Mouse (Mus musculus) liver, adult 2 months (tissue): ENCODE measurements around the gene Sdhb. TPM values are rescaled to one million over a fixed set of nuclear protein-coding genes. Genes with fewer than 3 reads are reported as not detected.

Experiments used
- DNase-seq: peaks from one replicate; pipeline ENCODE4 v3.0.0-alpha.2; 2011; ENCODE audit warnings: low read depth, low spot score; ENCODE audit errors: extremely low read depth
- H3K27ac ChIP-seq: fragments of 200-500 bp; replicated peaks from 2 replicates; pipeline ENCODE4 v1.5.1; 2012; ENCODE audit warnings: low read depth, mild to moderate bottlenecking, control low read depth, inconsistent platforms, low read length; ENCODE audit not compliant: insufficient read depth
- H3K27me3 ChIP-seq: fragments of 200-500 bp; 2 replicates; pipeline ENCODE4 v1.6.1; 2012; ENCODE audit warnings: mild to moderate bottlenecking, moderate library complexity, low read length, inconsistent platforms; ENCODE audit not compliant: control insufficient read depth, insufficient read depth
- H3K36me3 ChIP-seq: fragments of 200-500 bp; 2 replicates; pipeline ENCODE4 v1.6.1; 2012; ENCODE audit warnings: low read length, inconsistent platforms; ENCODE audit not compliant: control insufficient read depth, insufficient read depth
- H3K4me1 ChIP-seq: fragments of 200-500 bp; 2 replicates; pipeline ENCODE4 v1.6.1; 2011; ENCODE audit warnings: low read length; ENCODE audit not compliant: control insufficient read depth, insufficient read depth
- H3K4me3 ChIP-seq: fragments of 200-500 bp; 2 replicates; pipeline ENCODE4 v1.5.1; 2011; ENCODE audit warnings: low read depth, mild to moderate bottlenecking, control low read depth, low read length, moderate library complexity; ENCODE audit not compliant: insufficient read depth
- H3K79me2 ChIP-seq: fragments of 200-500 bp; 2 replicates; pipeline ENCODE4 v1.6.1; 2012; ENCODE audit warnings: inconsistent platforms, mild to moderate bottlenecking, low read length, moderate library complexity; ENCODE audit not compliant: control insufficient read depth, insufficient read depth
- H3K9ac ChIP-seq: fragments of 200-500 bp; 2 replicates; pipeline ENCODE4 v1.6.1; 2012; ENCODE audit warnings: low read depth, mild to moderate bottlenecking, control low read depth, inconsistent platforms, low read length
- CTCF ChIP-seq: fragments of 200-500 bp; IDR thresholded peaks from 2 replicates; pipeline ENCODE4 v1.5.1; 2011; ENCODE audit warnings: low read depth, low read length, control low read depth
- POLR2A ChIP-seq: fragments of 200-500 bp; IDR thresholded peaks from 2 replicates; pipeline ENCODE4 v1.6.1; 2011; ENCODE audit warnings: low read length, control low read depth; ENCODE audit not compliant: insufficient read depth; ENCODE audit errors: extremely low read depth
- WGBS: fragments of 180-500 bp; shearing (Covaris S2); methylation state at CpG from one replicate; pipeline ENCODE4 v1.1.7; 2018; 5-methylcytosine and 5-hydroxymethylcytosine counted together
- polyA plus RNA-seq: library from polyadenylated mRNA; depleted of rRNA; stranded (reverse); fragments of >200 nt; gene quantifications from 2 replicates; pipeline ENCODE4 v1.2.3, GENCODE M21; 2012; rRNA removed
- total RNA-seq: library from RNA; depleted of rRNA; stranded (reverse); fragments of >200 nt; gene quantifications from 2 replicates; pipeline ENCODE4 v1.2.3, GENCODE M21; 2014; rRNA removed

Sdhb gene
- total and polyA plus RNA-seq, 2 experiments = 347 to 532 TPM

DNA sequence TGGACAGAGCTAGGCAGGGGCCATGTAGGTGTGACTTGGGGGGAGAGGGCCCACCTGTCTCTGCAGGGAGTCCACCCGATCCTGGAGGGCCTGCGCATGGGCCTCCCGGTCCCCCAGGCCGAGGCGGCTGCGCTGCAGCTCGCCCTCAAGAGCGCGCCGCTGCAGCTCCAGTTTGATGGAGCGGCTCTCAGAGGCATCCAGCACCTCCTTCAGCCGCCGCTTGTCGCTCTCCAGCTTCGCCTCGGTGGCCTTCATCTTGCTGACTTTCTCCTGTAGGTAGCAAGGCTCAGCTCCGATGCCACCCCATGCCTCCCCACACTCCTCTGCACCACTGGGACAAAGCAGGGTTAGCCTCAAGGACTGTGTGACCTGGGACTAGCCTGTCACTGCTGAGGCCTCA is 59.2 kb downstream of the Sdhb start:
- Histone ChIP-seq H3K9ac (no peak overlapping the region), H3K79me2 (no peaks in the 10 kb centered on the region), H3K4me3 (no peak overlapping the region), H3K27me3 (no peaks in the 10 kb centered on the region), H3K27ac (no peak overlapping the region), H3K36me3 (no peaks in the 10 kb centered on the region), H3K4me1 (no peaks in the 10 kb centered on the region)
- WGBS = 98% methylated on average over 17 of the region's 17 CpGs
- no peak for TF ChIP-seq POLR2A
- DNase-seq = no peak

DNA sequence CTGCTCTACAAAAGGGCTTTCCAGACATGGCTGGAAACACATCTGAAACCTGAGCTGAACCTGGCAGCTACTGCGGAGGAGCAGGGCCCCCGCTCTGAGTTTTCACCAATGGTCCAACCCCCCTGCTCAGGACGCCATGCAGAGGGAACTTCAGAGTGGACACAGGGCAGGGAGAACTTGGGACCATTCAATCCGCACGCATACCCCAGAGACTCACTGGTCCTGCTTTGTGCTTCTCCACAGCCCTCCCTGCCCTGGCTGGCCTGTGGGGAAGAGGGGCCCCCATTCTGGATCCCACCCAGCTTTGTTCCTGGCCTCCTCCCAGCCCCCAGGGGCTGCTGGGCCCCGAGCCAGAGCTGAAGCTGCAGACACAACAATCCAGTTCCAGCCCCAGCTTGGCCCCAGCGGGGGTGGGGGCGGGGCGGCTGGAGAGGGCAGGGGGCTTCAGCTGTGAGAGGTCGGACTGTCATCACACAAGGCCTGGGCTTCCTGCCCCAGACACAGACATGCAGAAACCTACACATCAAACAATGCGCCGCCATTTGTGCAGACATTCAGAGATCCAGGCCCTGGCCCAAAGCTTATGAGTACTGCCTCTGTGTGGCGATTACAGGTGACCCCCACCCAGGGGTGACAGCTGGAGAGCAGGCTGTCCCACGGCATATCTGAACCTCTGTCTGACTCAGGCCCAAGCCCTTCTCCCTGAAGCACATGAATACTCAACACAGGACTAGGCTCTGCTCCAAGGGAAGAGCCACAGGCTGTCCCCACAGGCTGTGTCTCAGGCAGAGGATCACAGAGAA is 60.0 kb downstream of the Sdhb start:
- no peak for TF ChIP-seq POLR2A
- TF ChIP-seq CTCF = no peak
- Histone ChIP-seq H3K4me1 (no peaks in the 10 kb centered on the region), H3K4me3 (no peak overlapping the region), H3K27ac (no peak overlapping the region), H3K79me2 (no peaks in the 10 kb centered on the region), H3K9ac (no peak overlapping the region), H3K36me3 (no peaks in the 10 kb centered on the region), H3K27me3 (no peaks in the 10 kb centered on the region)
- WGBS = 85% methylated on average over 14 of the region's 14 CpGs
- DNase-seq = no peak

DNA sequence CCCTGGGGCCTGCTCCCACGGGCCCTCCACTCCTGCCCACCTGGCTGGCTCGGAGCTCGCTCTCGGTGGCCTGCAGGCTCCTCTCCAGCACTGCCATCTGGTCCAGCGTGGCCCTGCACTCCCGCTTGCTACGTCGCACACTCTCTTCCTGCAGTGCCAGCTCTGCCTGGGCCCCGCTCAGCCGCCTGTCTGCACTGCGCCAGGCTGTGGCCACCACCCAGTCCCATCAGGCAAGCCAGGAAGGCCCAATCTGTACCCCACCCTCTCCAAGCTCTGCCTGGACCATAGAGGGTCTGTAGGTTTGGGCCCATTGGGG is 60.6 kb downstream of the Sdhb start:
- Histone ChIP-seq H3K27ac (no peak overlapping the region), H3K4me1 (no peaks in the 10 kb centered on the region), H3K79me2 (no peaks in the 10 kb centered on the region), H3K4me3 (no peak overlapping the region), H3K27me3 (no peaks in the 10 kb centered on the region), H3K9ac (no peak overlapping the region), H3K36me3 (no peaks in the 10 kb centered on the region)
- TF ChIP-seq CTCF = no peak
- TF ChIP-seq POLR2A = no peak
- 91% methylated on average over 11 of the region's 11 CpGs for WGBS
- no peak for DNase-seq

DNA sequence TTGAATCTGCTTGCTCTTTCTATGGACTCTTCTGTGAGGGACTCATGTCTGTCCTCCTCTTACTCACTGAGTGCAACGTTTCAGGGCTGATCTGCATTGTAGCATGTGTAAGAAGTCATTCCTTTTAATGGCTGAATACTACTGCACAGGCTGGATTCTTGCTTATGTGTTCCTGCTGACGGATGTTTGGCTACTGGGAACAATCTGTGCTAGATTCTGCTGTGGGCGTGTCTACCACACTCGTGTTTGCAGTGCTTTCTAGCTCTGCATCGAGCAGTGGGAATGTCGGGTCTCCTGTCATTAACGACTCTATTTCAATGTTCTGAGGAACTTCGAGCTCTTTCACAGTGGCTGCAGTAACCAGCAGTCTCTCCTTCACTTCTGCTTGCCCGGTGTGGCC is 63.0 kb downstream of the Sdhb start:
- no peak for TF ChIP-seq POLR2A
- H3K79me2 ChIP-seq = no peaks in the 10 kb centered on the region
- no peak overlapping the region for H3K9ac ChIP-seq
- 71% methylated on average over 9 of the region's 9 CpGs for WGBS
- no peak overlapping the region for H3K27ac ChIP-seq
- DNase-seq = no peak
- no peaks in the 10 kb centered on the region for H3K27me3 ChIP-seq
- no peaks in the 10 kb centered on the region for H3K36me3 ChIP-seq
- H3K4me1 ChIP-seq = no peaks in the 10 kb centered on the region
- no peak overlapping the region for H3K4me3 ChIP-seq

DNA sequence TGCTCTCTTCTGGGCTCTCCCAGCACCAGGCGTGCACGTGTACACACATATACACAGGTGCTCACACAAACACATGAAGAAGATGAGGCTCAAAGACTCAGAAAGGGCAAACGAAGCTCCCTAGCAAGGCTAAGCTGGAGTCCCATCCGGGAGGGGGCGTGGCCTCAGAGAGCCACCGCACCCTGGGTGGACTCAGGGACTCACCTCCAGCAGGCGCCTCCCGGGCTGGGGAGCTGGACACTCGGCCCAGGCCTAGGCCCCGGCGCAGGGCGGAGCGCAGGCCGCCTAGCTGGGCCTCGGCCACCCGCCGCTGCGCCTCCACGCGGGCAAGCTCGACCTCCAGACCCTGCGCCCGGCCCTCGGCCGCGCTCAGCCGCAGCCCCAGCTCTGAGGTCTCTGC is 64.0 kb downstream of the Sdhb start:
- no peak for DNase-seq
- H3K4me1 ChIP-seq = no peaks in the 10 kb centered on the region
- 70% methylated on average over 27 of the region's 27 CpGs for WGBS

More for the DNA sequence above, 64.0 kb downstream of the Sdhb start:
- Histone ChIP-seq H3K36me3 (no peaks in the 10 kb centered on the region), H3K4me3 (no peak overlapping the region), H3K79me2 (no peaks in the 10 kb centered on the region), H3K9ac (no peak overlapping the region), H3K27me3 (no peaks in the 10 kb centered on the region), H3K27ac (no peak overlapping the region)
- TF ChIP-seq CTCF (no peak), POLR2A (no peak)

Other genes with a start within 250 kb of the Sdhb start
- not detected in 2 replicates for gene Padi6, start 218.6 kb upstream of the Sdhb start, total RNA-seq
- not detected in 2 replicates for gene Padi6, start 218.6 kb upstream of the Sdhb start, polyA plus RNA-seq
- gene Padi4, start 187.0 kb upstream of the Sdhb start, total RNA-seq = 0.09 TPM in 1 of 2 replicates, not detected in the other
- 0.12 and 0.20 TPM in 2 replicates for gene Padi4, start 187.0 kb upstream of the Sdhb start, polyA plus RNA-seq
- gene Padi3, start 150.6 kb upstream of the Sdhb start, total RNA-seq = not detected in 2 replicates
- not detected in 2 replicates for gene Padi3, start 150.6 kb upstream of the Sdhb start, polyA plus RNA-seq
- not detected in 2 replicates for gene Padi1, start 115.4 kb upstream of the Sdhb start, total RNA-seq
- not detected in 2 replicates for gene Padi1, start 115.4 kb upstream of the Sdhb start, polyA plus RNA-seq
- gene Padi2, start 54.9 kb upstream of the Sdhb start, total RNA-seq = 0.09 and 0.13 TPM in 2 replicates
- 0.21 and 0.25 TPM in 2 replicates for gene Padi2, start 54.9 kb upstream of the Sdhb start, polyA plus RNA-seq
- 12.9 and 13.3 TPM in 2 replicates for gene Atp13a2, start 25.7 kb downstream of the Sdhb start, total RNA-seq
- 32.5 and 34.0 TPM in 2 replicates for gene Atp13a2, start 25.7 kb downstream of the Sdhb start, polyA plus RNA-seq
- 0.18 TPM in 1 of 2 replicates, not detected in the other for gene Mfap2, start 49.2 kb downstream of the Sdhb start, total RNA-seq
- 0.30 and 0.45 TPM in 2 replicates for gene Mfap2, start 49.2 kb downstream of the Sdhb start, polyA plus RNA-seq
- gene Crocc, start 99.3 kb downstream of the Sdhb start, total RNA-seq = 0.67 and 0.74 TPM in 2 replicates
- 0.76 and 1.7 TPM in 2 replicates for gene Crocc, start 99.3 kb downstream of the Sdhb start, polyA plus RNA-seq
- gene Necap2, start 117.2 kb downstream of the Sdhb start, total RNA-seq = 5.2 and 8.5 TPM in 2 replicates
- 7.6 and 11.3 TPM in 2 replicates for gene Necap2, start 117.2 kb downstream of the Sdhb start, polyA plus RNA-seq
- not detected in 2 replicates for gene Spata21, start 127.1 kb downstream of the Sdhb start, total RNA-seq
- not detected in 2 replicates for gene Spata21, start 127.1 kb downstream of the Sdhb start, polyA plus RNA-seq
- gene Szrd1, start 178.6 kb downstream of the Sdhb start, total RNA-seq = 26.6 and 39.5 TPM in 2 replicates
- gene Szrd1, start 178.6 kb downstream of the Sdhb start, polyA plus RNA-seq = 43.6 and 46.8 TPM in 2 replicates
- gene Fbxo42, start 186.7 kb downstream of the Sdhb start, total RNA-seq = 2.0 and 2.8 TPM in 2 replicates
- 4.6 and 6.3 TPM in 2 replicates for gene Fbxo42, start 186.7 kb downstream of the Sdhb start, polyA plus RNA-seq